Mouse (Mus musculus): ENCODE data around the gene Rab3b. TPM values are rescaled to one million over a fixed set of nuclear protein-coding genes. Genes with fewer than 3 reads are reported as not detected.
A peak's percentile ranks its signal among the peaks of the same experiment; 100 is the strongest.
"Not testable (repeated sequence)": the region's sequence is repeated elsewhere in the genome, so short reads cannot be mapped to it uniquely, and the experiment has no call there.

The Rab3b gene
- total and polyA plus RNA-seq, 2 experiments from 2014 or later = 99.1 to 314 TPM

DNA sequence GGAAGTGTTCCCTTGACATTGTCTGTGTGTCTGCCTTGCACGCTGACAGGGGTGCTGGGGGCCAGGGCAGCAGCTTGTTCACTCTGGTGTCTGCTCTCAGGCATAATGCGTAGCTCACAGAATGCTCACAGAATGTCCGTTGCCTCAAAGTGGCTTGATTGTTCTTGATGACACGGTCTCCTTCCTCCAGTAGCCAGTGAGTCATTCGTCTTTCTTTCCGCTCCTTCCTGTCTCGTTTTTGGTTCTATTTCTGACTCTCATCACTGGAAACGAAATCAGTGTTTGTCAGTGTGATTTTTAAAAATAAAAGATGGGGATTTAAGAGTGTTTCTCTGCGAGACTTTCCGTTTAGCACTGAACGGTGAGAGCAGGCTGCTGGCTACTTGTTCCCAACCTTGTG is 36.2 kb downstream of the Rab3b start:
- Histone ChIP-seq H3K4me1 (ENCODE audit: insufficient read depth, low read length) (no peaks in the 10 kb centered on the region), H3K4me2 (ENCODE audit: low read depth, low read length) (no peak overlapping the region), H3K27me3 (ENCODE audit: insufficient read depth, low read length) (no peaks in the 10 kb centered on the region), H3K9ac (replicated peaks; ENCODE audit: low read length) (no peak overlapping the region), H3K4me3 (ENCODE audit: low read length) (no peak overlapping the region), H3K9me3 (ENCODE audit: low read length) (no peaks in the 10 kb centered on the region), H3K27ac (no peak overlapping the region), H3K36me3 (ENCODE audit: insufficient read depth, low read length) (no peaks in the 10 kb centered on the region)
- DNase-seq (ENCODE audit: low spot score) (no peak), ATAC-seq (no peak)
- no peak for TF ChIP-seq CTCF (IDR thresholded peaks at IDR 0.05; ENCODE audit: low read depth)
- 51% methylated on average over 11 of the region's 11 CpGs for WGBS

DNA sequence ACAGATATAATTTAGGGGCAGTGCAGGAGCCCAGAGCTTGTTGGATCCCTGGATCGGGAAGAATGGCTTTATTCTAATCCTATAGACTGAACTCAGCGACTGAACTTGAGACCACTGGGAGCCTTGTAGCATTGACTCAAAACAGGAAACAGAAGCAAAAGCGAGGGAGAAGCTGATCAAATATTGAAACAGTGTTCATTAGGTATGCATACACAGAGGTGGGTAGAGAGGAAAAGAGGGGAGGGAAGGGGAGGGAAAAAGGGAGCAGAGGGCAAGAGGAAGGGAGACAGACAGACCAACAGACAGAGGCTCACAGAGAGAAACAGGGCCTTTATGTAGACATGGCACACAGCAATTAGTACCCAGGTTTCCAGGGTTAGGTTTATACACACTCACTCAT is 38.8 kb downstream of the Rab3b start:
- DNase-seq (ENCODE audit: low spot score) = no peak
- no peak overlapping the region for H3K4me3 ChIP-seq (ENCODE audit: low read length)
- H3K4me2 ChIP-seq (ENCODE audit: low read depth, low read length) = no peak overlapping the region
- no peak for TF ChIP-seq CTCF (IDR thresholded peaks at IDR 0.05; ENCODE audit: low read depth)
- H3K27ac ChIP-seq = no peak overlapping the region
- H3K27me3 ChIP-seq (ENCODE audit: insufficient read depth, low read length) = no peaks in the 10 kb centered on the region
- no peaks in the 10 kb centered on the region for H3K4me1 ChIP-seq (ENCODE audit: insufficient read depth, low read length)
- WGBS = 71% methylated on average over 3 of the region's 3 CpGs
- no peaks in the 10 kb centered on the region for H3K9me3 ChIP-seq (ENCODE audit: low read length)
- no peaks in the 10 kb centered on the region for H3K36me3 ChIP-seq (ENCODE audit: insufficient read depth, low read length)
- no peak overlapping the region for H3K9ac ChIP-seq (replicated peaks; ENCODE audit: low read length)
- no peak for ATAC-seq

DNA sequence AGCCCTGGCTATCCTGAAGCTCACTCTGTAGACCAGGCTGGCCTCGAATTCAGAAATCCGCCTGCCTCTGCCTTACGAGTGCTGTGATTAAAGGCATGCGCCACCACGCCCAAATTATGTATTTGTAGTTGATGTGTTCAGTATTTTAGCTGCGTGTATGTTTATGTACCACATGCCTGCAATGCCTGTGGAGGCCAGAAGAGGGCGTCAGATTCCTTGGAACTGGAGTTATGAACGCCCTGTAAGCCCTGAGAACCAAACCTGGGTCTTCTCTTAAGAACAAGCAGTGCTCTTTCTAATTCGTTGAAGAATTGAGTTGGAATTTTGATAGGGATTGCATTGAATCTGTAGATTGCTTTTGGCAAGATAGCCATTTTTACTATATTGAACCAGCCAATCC is 49.1 kb downstream of the Rab3b start:
- not testable (repeated sequence) for DNase-seq (ENCODE audit: low spot score); H3K27ac ChIP-seq; ATAC-seq; H3K9ac ChIP-seq (replicated peaks; ENCODE audit: low read length); H3K4me1 ChIP-seq (ENCODE audit: insufficient read depth, low read length); H3K9me3 ChIP-seq (ENCODE audit: low read length); H3K4me3 ChIP-seq (ENCODE audit: low read length); H3K36me3 ChIP-seq (ENCODE audit: insufficient read depth, low read length); H3K4me2 ChIP-seq (ENCODE audit: low read depth, low read length); H3K27me3 ChIP-seq (ENCODE audit: insufficient read depth, low read length)
- 83% methylated on average over 9 of the region's 9 CpGs for WGBS
- TF ChIP-seq CTCF (IDR thresholded peaks at IDR 0.05; ENCODE audit: low read depth) = peak; percentile 14; the same call in 1 of the 2 replicates

- WGBS = 76% methylated on average over 1 of the region's 1 CpGs
- no peak for ATAC-seq
Observed at GRCm38 (mm10) chr4:108933163-108933562, 54.3 kb downstream of the Rab3b start.

GRCm38 (mm10) chr4:108934856-108935255 is 56.0 kb downstream of the Rab3b start:
- Histone ChIP-seq H3K4me2 (ENCODE audit: low read depth, low read length) (no peak overlapping the region), H3K4me1 (ENCODE audit: insufficient read depth, low read length) (peaks cover 6% of the 10 kb centered on the region; the same call in 1 of the 2 replicates), H3K27ac (no peak overlapping the region), H3K4me3 (ENCODE audit: low read length) (no peak overlapping the region), H3K27me3 (ENCODE audit: insufficient read depth, low read length) (no peaks in the 10 kb centered on the region), H3K36me3 (ENCODE audit: insufficient read depth, low read length) (no peaks in the 10 kb centered on the region), H3K9me3 (ENCODE audit: low read length) (no peaks in the 10 kb centered on the region), H3K9ac (replicated peaks; ENCODE audit: low read length) (no peak overlapping the region)
- DNase-seq (ENCODE audit: low spot score) (no peak), ATAC-seq (no peak)
- no peak for TF ChIP-seq CTCF (IDR thresholded peaks at IDR 0.05; ENCODE audit: low read depth)
- 90% methylated on average over 4 of the region's 4 CpGs for WGBS

More at GRCm38 (mm10) chr4:108933163-108933562, 54.3 kb downstream of the Rab3b start:
- Histone ChIP-seq H3K27me3 (ENCODE audit: insufficient read depth, low read length) (no peaks in the 10 kb centered on the region), H3K4me2 (ENCODE audit: low read depth, low read length) (no peak overlapping the region), H3K9me3 (ENCODE audit: low read length) (no peaks in the 10 kb centered on the region), H3K4me1 (ENCODE audit: insufficient read depth, low read length) (no peaks in the 10 kb centered on the region), H3K4me3 (ENCODE audit: low read length) (no peak overlapping the region), H3K27ac (no peak overlapping the region), H3K36me3 (ENCODE audit: insufficient read depth, low read length) (no peaks in the 10 kb centered on the region), H3K9ac (replicated peaks; ENCODE audit: low read length) (no peak overlapping the region)
- TF ChIP-seq CTCF (IDR thresholded peaks at IDR 0.05; ENCODE audit: low read depth) = no peak
- DNase-seq (ENCODE audit: low spot score) = no peak

- Histone ChIP-seq H3K36me3 (ENCODE audit: insufficient read depth, low read length) (no peaks in the 10 kb centered on the region), H3K27ac (peak overlapping the region; percentile 49; the same call in 1 of the 2 replicates), H3K4me1 (ENCODE audit: insufficient read depth, low read length) (peaks cover 16% of the 10 kb centered on the region), H3K4me2 (ENCODE audit: low read depth, low read length) (no peak overlapping the region), H3K4me3 (ENCODE audit: low read length) (no peak overlapping the region), H3K27me3 (ENCODE audit: insufficient read depth, low read length) (no peaks in the 10 kb centered on the region), H3K9ac (replicated peaks; ENCODE audit: low read length) (no peak overlapping the region), H3K9me3 (ENCODE audit: low read length) (no peaks in the 10 kb centered on the region)
- 50% methylated on average over 12 of the region's 12 CpGs for WGBS
- TF ChIP-seq CTCF (IDR thresholded peaks at IDR 0.05; ENCODE audit: low read depth) = no peak
- ATAC-seq (peak; percentile 57), DNase-seq (ENCODE audit: low spot score) (peak; percentile 64)
Observed at GRCm38 (mm10) chr4:108937848-108938771, 59.2 kb downstream of the Rab3b start.

All from hindbrain, postnatal 0 days (tissue).